Mouse (Mus musculus): ENCODE measurements at regions not wholly inside any gene's neighbourhood (a gene's known extent, or its start where the extent isn't known, plus 50 kb on each side); places are given as distances from the start of the nearest gene placed in this dataset.

DNA sequence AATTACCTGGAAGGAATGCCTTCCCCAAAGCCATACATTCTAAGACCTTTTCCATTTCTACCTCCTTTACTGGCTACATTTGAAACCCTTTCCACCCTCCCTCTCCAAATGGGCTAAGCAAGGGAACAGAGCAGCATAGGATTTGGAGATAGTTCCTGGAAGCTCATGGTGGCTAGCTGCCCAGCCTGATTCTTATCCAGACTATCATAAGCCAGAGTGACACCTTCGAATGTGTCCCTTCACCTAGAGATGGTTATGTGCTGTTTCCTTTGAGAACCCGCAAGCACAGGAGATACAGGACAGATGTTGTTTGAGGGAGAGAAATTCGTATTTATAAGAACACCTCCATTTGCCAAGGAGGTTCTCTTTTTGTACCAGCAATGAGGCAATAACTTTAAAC, 272.0 kb downstream of the Rnf152 start:
- TF ChIP-seq POLR2A (IDR thresholded peaks at IDR 0.05; ENCODE audit: borderline replicate concordance, low read depth, low read length): no peak
- TF ChIP-seq CTCF (IDR thresholded peaks at IDR 0.05; ENCODE audit: low read depth, low read length): no peak
